Mouse (Mus musculus): ENCODE measurements at regions not wholly inside any gene's neighbourhood (a gene's known extent, or its start where the extent isn't known, plus 50 kb on each side); places are given as distances from the start of the nearest gene placed in this dataset.

GRCm38 (mm10) chr2:159088196-159088595 lies 293.6 kb downstream of the Dhx35 start:
- H3K27ac ChIP-seq (ENCODE audit: control insufficient read depth, low read depth, low read length): no peak overlapping the region
- no peak for DNase-seq (ENCODE audit: low read depth, low spot score)
- no peak overlapping the region for H3K4me3 ChIP-seq (ENCODE audit: control insufficient read depth in 1 of 2, insufficient read depth in 1 of 2, low read depth in 2 of 2, low read length in 2 of 2)
- no peaks in the 10 kb centered on the region for H3K79me2 ChIP-seq (ENCODE audit: control insufficient read depth, insufficient read depth, low read length, poor library complexity)
- H3K36me3 ChIP-seq (ENCODE audit: control insufficient read depth in 1 of 2, insufficient read depth in 2 of 2, low read length in 2 of 2): no peaks in the 10 kb centered on the region
- H3K4me1 ChIP-seq (ENCODE audit: control insufficient read depth in 1 of 2, insufficient read depth in 2 of 2, low read length in 2 of 2): no peaks in the 10 kb centered on the region
- no peaks in the 10 kb centered on the region for H3K27me3 ChIP-seq (ENCODE audit: control insufficient read depth in 1 of 2, insufficient read depth in 2 of 2, low read length in 2 of 2)
- H3K9me3 ChIP-seq (replicated peaks; ENCODE audit: insufficient read depth, low read length): no peaks in the 10 kb centered on the region
- no peak overlapping the region for H3K9ac ChIP-seq (ENCODE audit: control insufficient read depth, low read depth, low read length, poor library complexity, severe bottlenecking)
- TF ChIP-seq MYB (IDR thresholded peaks at IDR 0.05; ENCODE audit: low read depth, low read length) (no peak), MAZ (IDR thresholded peaks at IDR 0.05; ENCODE audit: low read depth, low read length) (no peak), KAT2A (conservative IDR thresholded peaks at IDR 0.05; ENCODE audit: low read depth, low read length) (no peak), NELFE (IDR thresholded peaks at IDR 0.05; ENCODE audit: low read depth, low read length) (no peak), TCF12 (IDR thresholded peaks at IDR 0.05; ENCODE audit: low read depth, low read length) (no peak), CHD1 (IDR thresholded peaks at IDR 0.05; ENCODE audit: low read depth, low read length) (no peak), MYC (IDR thresholded peaks at IDR 0.05; ENCODE audit: low read depth, low read length) (no peak), POLR2AphosphoS5 (IDR thresholded peaks at IDR 0.05; ENCODE audit: borderline replicate concordance, low read depth, low read length) (no peak), TBP (IDR thresholded peaks at IDR 0.05; ENCODE audit: low read depth, low read length) (no peak), E2F4 (IDR thresholded peaks at IDR 0.05; ENCODE audit: borderline replicate concordance, low read depth, low read length) (no peak), USF2 (IDR thresholded peaks at IDR 0.05; ENCODE audit: borderline replicate concordance in 1 of 2, insufficient read depth in 1 of 2, low read depth in 1 of 2, low read length in 2 of 2) (no peak), CTCF (IDR thresholded peaks at IDR 0.05 in 2 of 3, conservative IDR thresholded peaks at IDR 0.05 in 1 of 3; ENCODE audit: control insufficient read depth in 1 of 3, insufficient read depth in 1 of 3, low read depth in 2 of 3, low read length in 3 of 3, poor library complexity in 1 of 3, severe bottlenecking in 1 of 3) (no peak), ELF1 (IDR thresholded peaks at IDR 0.05; ENCODE audit: low read depth, low read length) (no peak), RAD21 (IDR thresholded peaks at IDR 0.05; ENCODE audit: low read depth, low read length) (no peak), ZNF384 (IDR thresholded peaks at IDR 0.05; ENCODE audit: low read depth, low read length) (no peak), GABPA (IDR thresholded peaks at IDR 0.05; ENCODE audit: low read depth, low read length) (no peak), NRF1 (IDR thresholded peaks at IDR 0.05; ENCODE audit: insufficient read depth, low read depth, low read length, poor library complexity, severe bottlenecking) (no peak)

GRCm38 (mm10) chr2:159096667-159097066 lies 302.1 kb downstream of the Dhx35 start:
- H3K27me3 ChIP-seq (ENCODE audit: control insufficient read depth in 1 of 2, insufficient read depth in 2 of 2, low read length in 2 of 2): no peaks in the 10 kb centered on the region
- no peaks in the 10 kb centered on the region for H3K4me1 ChIP-seq (ENCODE audit: control insufficient read depth in 1 of 2, insufficient read depth in 2 of 2, low read length in 2 of 2)
- H3K79me2 ChIP-seq (ENCODE audit: control insufficient read depth, insufficient read depth, low read length, poor library complexity): no peaks in the 10 kb centered on the region
- H3K9me3 ChIP-seq (replicated peaks; ENCODE audit: insufficient read depth, low read length): no peaks in the 10 kb centered on the region
- DNase-seq (ENCODE audit: low read depth, low spot score): no peak
- TF ChIP-seq CHD2 (IDR thresholded peaks at IDR 0.05; ENCODE audit: low read length) (no peak), GABPA (IDR thresholded peaks at IDR 0.05; ENCODE audit: low read depth, low read length) (no peak), MXI1 (IDR thresholded peaks at IDR 0.05; ENCODE audit: low read depth, low read length) (no peak), BHLHE40 (IDR thresholded peaks at IDR 0.05; ENCODE audit: borderline replicate concordance, low read depth, low read length) (no peak), MAFK (IDR thresholded peaks at IDR 0.05; ENCODE audit: borderline replicate concordance, low read depth, low read length) (no peak), MAZ (IDR thresholded peaks at IDR 0.05; ENCODE audit: low read depth, low read length) (no peak), USF1 (IDR thresholded peaks at IDR 0.05; ENCODE audit: low read depth, low read length) (no peak)
- no peak overlapping the region for H3K9ac ChIP-seq (ENCODE audit: control insufficient read depth, low read depth, low read length, poor library complexity, severe bottlenecking)
- no peak overlapping the region for H3K27ac ChIP-seq (ENCODE audit: control insufficient read depth, low read depth, low read length)
- no peaks in the 10 kb centered on the region for H3K36me3 ChIP-seq (ENCODE audit: control insufficient read depth in 1 of 2, insufficient read depth in 2 of 2, low read length in 2 of 2)
- H3K4me3 ChIP-seq (ENCODE audit: control insufficient read depth in 1 of 2, insufficient read depth in 1 of 2, low read depth in 2 of 2, low read length in 2 of 2): no peak overlapping the region
